Mouse (Mus musculus): ENCODE measurements around the gene Cnih4.
A peak's percentile ranks its signal among the peaks of the same experiment; 100 is the strongest.

Cnih4 gene

DNA sequence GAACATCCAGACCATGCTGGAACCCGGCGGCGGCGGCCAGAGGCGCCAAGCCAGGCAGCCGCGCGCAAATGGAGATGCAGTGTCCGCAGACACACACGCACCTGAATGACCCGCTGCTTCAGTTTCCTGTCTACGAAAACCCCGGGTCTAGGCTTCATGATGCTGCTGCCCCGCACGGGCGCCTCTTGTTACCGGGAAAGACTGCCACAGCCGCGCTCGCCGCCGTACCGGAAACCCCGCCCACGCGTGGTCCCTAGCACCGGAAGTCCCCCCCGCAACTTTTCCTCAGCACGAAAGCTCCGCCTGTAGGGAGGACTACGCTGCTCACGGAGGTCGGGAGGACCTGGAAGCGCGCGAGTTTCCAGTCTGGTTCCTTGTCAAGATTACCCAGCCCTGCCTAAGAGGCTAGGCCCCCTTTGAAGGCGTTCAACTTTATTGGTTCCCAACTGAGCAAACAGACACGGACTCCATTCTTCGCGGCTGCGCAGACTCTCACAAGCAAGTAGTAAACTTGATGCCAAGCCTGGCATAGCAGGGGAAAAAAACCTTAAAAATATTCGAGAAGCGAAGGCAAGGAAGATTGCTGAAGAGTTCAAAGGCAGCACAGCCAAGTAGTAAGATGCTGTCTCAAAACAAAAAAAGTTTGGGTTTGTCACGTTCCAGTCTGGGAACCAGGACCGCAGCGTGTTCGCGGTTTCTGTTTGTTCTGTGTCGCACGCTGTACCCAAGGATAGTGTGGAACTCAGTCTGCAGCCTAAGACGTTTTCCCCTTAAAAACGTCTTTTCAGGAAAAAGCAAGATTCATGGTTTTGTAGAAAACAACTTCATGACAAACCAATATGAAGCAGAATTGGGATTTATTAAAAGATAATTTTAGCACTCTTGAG, at the start of gene Cnih4, which contains the start of gene Nvl:
Gene Cnih4, plus strand, starts transcription at position 744 of the 887 bp plus-strand sequence.
Gene Nvl, minus strand, starts transcription at position 255 of the 887 bp plus-strand sequence.
- peak; percentile 98 for ATAC-seq (ENCODE audit: low TSS enrichment)

DNA sequence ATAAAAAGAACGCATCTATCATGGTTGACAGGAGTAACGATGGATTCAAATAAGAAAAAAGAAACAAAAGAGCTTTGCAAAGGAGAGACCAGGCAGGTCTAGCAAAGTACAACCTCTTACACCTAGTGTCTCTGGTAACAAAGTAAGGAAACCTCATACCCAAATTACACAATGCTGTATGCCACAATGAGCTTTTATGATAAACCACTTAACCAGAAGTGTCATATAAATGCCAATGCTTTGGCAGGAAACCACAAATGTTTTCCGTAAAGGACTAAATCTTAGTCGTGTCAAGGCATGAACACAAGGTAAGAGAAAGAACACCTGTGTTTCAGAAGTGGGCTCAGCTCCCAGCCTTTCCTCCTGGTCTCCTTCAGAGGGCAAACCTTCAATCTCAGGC, 27.4 kb upstream of the Cnih4 start:
- ATAC-seq (ENCODE audit: low TSS enrichment): no peak

DNA sequence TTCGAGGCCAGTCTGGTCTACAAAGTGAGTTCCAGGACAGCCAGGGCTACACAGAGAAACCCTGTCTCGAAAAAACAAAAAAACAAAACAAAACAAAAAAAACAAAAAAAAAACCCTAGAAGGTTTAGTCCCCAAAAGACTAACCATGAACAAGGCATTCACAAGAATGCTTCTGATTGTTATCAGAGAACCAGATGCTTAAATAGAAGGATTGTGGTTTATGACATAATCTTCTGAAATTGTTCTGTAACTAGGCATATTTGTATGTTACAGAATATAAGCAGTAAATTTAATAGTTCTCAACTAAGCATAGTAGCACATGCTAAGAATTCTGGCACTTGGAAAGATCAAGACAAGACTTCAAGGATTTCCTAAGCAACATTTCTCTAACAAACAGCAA, 20.3 kb upstream of the Cnih4 start:
- no peak for ATAC-seq (ENCODE audit: low TSS enrichment)

GRCm38 (mm10) chr1:181125916-181126315, 18.6 kb upstream of the Cnih4 start:
- ATAC-seq (ENCODE audit: low TSS enrichment): no peak

DNA sequence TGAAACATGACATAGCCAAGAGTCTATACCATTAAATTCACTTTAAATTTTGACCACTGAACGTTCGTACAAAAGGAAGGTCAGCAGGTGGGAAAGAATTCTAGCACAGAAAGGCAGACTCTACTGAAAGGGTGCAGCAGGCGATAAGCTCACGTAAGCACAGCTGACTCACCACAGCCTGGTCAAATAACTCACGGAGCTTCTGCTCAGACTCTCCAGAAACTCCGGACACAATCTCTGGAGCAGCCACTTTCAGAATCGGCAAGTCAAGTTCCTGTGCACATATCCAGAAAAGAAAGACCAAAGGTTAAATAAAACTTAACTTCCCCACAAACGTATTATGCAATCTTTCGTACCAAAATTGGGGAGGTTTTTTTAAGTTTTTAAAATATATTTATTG, 17.7 kb upstream of the Cnih4 start:
- no peak for ATAC-seq (ENCODE audit: low TSS enrichment)

GRCm38 (mm10) chr1:181131915-181132314, 12.6 kb upstream of the Cnih4 start:
- ATAC-seq (ENCODE audit: low TSS enrichment): no peak

GRCm38 (mm10) chr1:181138730-181139129, 5.8 kb upstream of the Cnih4 start:
- no peak for ATAC-seq (ENCODE audit: low TSS enrichment)

DNA sequence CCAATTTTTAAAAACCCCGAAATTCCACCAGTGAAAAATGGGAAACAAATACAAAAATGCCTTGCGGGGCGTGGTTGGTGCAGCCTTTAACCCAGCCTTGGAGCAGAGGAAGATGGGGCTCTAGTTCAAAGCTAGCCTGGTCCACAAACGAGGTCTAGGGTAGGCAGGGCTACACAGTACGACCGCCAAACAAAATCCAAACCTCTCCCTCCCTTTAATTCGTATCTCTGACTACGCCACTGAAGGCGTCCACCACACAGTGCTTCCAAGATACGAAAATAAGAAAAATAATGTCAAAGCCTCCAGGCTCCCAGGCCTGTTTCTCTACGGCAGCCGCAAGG, 914 bp upstream of the Cnih4 start:
- peak; percentile 31; the same call in 1 of the 2 replicates for ATAC-seq (ENCODE audit: low TSS enrichment)

GRCm38 (mm10) chr1:181144966-181145365, 473 bp downstream of the Cnih4 start:
- no peak for ATAC-seq (ENCODE audit: low TSS enrichment)

DNA sequence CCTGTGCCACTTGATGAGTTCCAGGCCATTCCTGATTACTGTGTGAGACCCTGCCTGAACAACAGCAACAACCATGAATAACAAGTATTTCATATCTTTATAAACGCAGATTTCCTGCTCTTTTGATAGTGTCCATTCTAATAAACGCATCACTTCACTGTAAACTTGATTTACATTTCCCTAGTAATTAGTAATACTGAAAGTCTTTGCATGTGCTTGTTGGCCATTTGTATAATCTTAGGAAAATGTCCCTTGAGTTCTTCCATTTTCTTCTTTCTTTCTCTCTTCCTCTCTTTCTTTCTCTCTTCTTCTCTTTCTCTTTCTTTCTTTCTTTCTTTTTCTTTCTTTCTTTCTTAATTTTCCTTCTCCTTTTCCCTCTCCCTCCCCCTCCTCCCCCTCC, 1.7 kb downstream of the Cnih4 start:
- no peak for ATAC-seq (ENCODE audit: low TSS enrichment)

- no peak for ATAC-seq (ENCODE audit: low TSS enrichment)
Measured at GRCm38 (mm10) chr1:181148540-181148939, 4.0 kb downstream of the Cnih4 start.

DNA sequence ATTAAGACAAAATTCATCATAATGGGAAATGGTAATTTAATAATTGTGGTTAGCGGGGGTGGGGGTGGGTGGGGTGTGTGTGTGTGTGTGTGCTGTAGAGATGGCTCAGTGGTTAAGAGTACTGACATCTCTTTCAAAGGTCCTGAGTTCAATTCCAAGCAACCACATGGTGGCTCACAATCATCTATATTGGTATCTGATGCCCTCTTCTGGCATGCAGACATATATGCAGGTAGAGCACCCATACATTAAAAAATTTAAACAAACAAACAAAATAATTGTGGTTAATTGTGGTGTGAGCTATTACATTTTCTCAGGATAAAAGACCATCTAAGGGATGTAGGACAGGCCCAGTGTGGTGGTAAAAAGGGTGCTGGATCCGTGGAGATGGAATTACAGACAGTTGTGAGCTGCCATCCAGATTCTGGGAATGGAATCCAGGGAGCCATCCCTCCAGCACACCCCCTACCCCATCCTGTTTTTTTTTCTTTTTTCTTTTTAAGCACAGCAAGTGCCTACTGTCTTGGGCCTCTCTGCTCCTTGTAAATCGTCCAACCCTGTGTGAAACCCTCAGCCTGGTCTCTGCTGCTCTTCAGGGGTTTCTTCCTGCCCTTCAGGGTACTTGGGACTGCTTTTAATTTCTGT, 5.0 kb downstream of the Cnih4 start:
- no peak for ATAC-seq (ENCODE audit: low TSS enrichment)

DNA sequence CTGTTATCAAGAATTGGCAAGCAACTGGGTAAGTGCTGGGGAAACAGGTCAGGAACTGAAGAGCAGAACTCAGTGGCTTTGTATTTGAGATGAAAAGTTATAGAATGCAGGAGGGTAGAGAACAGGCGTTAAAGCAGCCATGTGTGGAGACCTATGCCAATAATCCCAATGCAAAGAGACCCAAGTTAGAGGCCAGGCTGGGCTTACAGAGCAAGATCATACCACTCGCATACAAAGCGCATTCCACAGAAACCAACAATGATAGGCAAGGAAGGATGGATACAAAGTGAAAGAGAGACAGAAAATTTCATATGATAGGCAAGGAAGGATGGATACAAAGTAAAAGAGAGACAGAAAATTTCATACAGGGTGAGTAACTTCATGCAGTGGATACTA, 5.9 kb downstream of the Cnih4 start:
- 0 out of 2 replicates have a peak, but pooled peaks have one; percentile 8 for ATAC-seq (ENCODE audit: low TSS enrichment)

DNA sequence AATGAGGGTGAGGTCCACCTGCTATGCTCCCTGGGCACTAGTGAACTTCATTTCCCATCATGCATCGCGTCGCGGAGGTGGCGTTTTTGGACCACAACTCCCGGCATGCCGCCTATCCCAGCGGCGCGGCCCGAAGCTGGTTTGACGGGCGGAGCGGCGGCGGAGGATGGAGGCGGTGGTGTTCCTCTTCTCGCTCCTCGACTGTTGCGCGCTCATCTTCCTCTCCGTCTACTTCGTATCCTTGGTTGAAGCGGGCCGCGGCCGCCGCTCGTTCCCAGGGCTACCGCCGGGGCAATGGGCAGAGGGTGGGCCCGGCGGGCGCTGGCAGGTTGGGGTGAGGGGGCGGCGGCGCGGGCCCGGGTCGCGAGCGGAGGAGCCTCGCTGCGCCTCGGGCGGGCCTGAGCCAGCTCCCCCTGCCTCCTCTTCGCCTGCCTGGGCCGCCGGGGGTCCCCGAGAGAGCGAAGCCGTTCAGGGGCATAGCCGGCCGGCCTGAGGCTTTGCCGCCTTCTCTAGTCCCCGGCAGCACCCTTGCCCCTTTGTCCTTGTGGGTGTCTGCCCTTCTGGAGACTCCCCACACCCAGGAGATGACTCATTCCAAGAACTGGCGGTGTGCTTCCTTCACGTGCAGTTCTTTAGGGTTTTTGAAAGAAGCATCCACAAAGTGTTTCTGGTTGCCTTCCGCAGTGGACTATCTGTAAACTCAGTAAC, 6.5 kb downstream of the Cnih4 start:
- ATAC-seq (ENCODE audit: low TSS enrichment): peak; percentile 95

- ATAC-seq (ENCODE audit: low TSS enrichment): no peak
Measured at GRCm38 (mm10) chr1:181151541-181151940, 7.0 kb downstream of the Cnih4 start.

- ATAC-seq (ENCODE audit: low TSS enrichment): no peak
Measured at GRCm38 (mm10) chr1:181167816-181168215, 23.3 kb downstream of the Cnih4 start.

DNA sequence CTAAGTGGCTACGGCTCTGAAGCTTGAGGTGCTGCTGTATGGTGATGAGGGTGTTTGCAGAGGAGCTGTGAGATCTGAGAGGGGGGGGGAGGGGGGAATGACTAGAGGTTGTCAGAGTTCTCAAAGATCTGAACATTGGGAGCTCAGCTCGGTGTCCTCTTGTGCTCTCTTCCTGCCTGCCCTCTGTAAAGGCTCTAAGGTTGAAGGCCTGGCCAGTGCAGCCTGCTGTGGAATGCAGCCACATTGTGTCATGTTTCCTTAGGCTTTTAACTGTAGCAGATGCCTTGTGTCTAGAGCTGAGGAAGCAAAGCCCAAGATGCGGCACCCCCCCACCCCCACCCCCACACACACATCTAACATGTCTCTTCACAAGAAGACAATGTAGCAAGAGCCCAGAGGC, 23.9 kb downstream of the Cnih4 start:
- ATAC-seq (ENCODE audit: low TSS enrichment): no peak

DNA sequence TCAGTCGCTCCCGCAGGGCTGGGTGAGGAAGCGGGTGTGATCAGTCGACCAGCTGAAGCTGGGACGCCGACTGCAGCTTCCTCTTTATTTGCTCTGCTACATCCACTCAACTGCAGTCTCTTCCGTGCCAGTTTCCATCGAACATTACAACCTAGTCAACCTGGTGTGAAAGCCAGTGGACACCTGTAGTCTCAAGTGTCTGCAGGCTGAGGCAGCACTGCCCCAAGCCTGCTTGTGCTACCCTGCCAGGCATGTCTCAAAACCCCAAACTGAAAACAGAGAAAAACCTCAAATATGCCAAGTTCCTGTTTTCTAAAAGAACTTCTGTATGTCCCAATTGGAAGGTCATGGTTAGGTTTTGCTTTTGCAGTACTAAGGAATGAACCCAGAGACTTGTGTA, 25.7 kb downstream of the Cnih4 start:
- no peak for ATAC-seq (ENCODE audit: low TSS enrichment)

- ATAC-seq (ENCODE audit: low TSS enrichment): no peak
Measured at GRCm38 (mm10) chr1:181188925-181189324, 44.4 kb downstream of the Cnih4 start.

- ATAC-seq (ENCODE audit: low TSS enrichment): no peak
Measured at GRCm38 (mm10) chr1:181199446-181199845, 55.0 kb downstream of the Cnih4 start.

GRCm38 (mm10) chr1:181210147-181210546, 65.7 kb downstream of the Cnih4 start:
- ATAC-seq (ENCODE audit: low TSS enrichment): no peak

DNA sequence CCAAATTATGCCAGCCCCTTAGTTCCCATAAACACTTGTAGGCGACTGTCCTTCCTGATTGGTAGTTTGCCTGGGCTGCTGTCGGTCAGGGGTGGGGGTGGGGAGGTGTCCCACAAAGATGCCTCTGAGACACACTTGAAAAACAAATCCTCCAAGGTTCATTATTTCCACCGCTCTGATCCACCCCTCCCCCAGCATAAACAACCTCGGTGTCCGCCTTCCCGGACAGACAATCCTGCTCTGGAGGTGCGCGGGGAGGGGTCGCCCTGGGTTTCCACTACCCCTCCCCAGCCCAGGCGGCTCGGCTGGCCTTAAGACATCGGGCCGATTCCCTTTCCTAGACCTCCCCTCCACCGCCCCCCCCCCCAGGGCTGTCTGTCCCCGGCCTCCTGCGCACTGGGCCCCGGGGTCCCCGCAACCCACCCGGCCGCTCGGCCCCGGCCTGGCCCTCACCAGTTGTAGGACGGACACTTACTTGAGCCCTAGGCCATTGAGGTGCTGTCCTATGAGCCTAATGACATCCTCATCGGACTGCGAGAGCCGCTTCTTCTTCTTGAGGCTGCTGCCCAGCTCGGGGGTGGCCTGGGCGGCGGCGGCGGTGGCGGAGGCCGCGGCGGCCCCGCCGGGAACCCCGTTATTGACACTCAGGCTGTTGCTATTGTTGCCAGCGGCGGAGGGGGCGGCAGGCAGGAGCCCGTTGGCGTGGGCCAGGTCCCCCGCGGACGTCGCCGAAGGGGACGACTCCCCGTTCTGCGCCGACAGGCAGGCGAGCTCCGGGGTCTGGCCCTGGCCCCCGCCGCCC, 66.3 kb downstream of the Cnih4 start:
- no peak; the same call in 1 of the 2 replicates for ATAC-seq (ENCODE audit: low TSS enrichment)
